Mouse (Mus musculus): ENCODE results near the gene Agmat. TPM values are rescaled to one million over a fixed set of nuclear protein-coding genes. Genes with fewer than 3 reads are reported as not detected.

Gene Agmat
- polyA plus RNA-seq, 1 experiment from 2014 or later = not detected

- DNase-seq (ENCODE audit: low spot score, missing footprints) = peak; percentile 86
- 14% methylated on average over 10 of the region's 10 CpGs for WGBS
- peaks cover 8% of the 10 kb centered on the region for H3K4me1 ChIP-seq (ENCODE audit: control insufficient read depth, insufficient read depth, low read length)
- H3K36me3 ChIP-seq (ENCODE audit: control insufficient read depth, insufficient read depth, low read length) = no peaks in the 10 kb centered on the region; the same call in 1 of the 2 replicates
- H3K27me3 ChIP-seq (ENCODE audit: control insufficient read depth, insufficient read depth, low read length) = no peaks in the 10 kb centered on the region
- peak overlapping the region; percentile 78 for H3K4me3 ChIP-seq (ENCODE audit: low read depth, low read length)
- peak overlapping the region; percentile 1 for H3K27ac ChIP-seq (ENCODE audit: low read depth, low read length)
- H3K9ac ChIP-seq (ENCODE audit: low read length) = peak overlapping the region; percentile 22; the same call in 1 of the 2 replicates
- H3K4me2 ChIP-seq = peak overlapping the region; percentile 51
- no peak for ATAC-seq (ENCODE audit: low FRiP score)
- no peaks in the 10 kb centered on the region for H3K9me3 ChIP-seq (ENCODE audit: control insufficient read depth, low read length)
Measured at GRCm38 (mm10) chr4:141792554-141793281, 46.2 kb downstream of the Agmat start.

DNA sequence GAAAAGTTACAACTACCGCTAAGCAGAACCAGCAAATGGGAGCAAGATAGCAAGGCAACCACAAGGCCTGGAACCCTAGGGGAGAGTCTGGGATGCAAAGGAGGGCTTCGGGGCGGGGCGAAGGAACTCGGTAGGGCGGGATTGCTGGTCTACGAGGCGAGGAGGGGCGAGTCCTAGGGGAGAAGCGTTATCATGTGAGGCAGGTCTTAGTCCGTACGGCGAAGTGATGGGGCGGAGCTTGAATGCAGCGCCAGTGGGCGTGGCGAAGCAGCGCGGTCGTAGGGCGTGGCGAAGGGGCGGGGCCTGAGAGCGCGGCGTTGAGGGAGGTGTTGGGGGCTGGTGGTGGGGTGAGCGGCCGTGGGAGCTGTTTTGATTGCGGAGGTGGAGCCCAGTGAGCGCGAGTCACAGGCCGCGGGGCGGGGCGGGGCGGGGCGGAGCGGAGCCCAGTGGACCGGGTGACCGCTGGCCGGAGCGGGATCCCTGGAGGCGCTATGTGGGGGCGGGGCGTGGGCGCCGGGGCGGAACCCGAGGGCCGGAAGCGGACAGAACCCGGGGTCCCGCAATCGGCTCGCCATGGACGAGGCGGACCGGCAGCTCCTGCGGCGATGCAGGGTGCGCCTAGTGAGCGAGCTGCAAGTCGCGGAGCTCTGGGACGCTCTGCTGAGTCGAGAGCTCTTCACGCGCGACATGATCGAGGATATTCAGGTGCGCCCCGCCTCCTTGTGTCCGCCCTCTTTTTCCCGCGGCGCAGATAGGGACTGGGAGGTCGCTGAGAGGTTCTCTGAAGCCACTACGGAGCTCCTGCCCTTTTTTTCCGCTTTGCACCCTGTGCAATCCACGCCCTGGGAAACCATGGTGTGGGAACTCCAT, 47.0 kb downstream of the Agmat start, which contains the start of gene Casp9:
Gene Casp9, plus strand, starts transcription at position 331 of the 870 bp plus-strand sequence.
- Histone ChIP-seq H3K27me3 (ENCODE audit: control insufficient read depth, insufficient read depth, low read length) (no peaks in the 10 kb centered on the region), H3K9ac (ENCODE audit: low read length) (peak within 1 kb of the TSS; percentile 75), H3K9me3 (ENCODE audit: control insufficient read depth, low read length) (no peaks in the 10 kb centered on the region), H3K27ac (ENCODE audit: low read depth, low read length) (peak within 1 kb of the TSS; percentile 78), H3K36me3 (ENCODE audit: control insufficient read depth, insufficient read depth, low read length) (no peaks in the 10 kb centered on the region), H3K4me2 (peak within 1 kb of the TSS; percentile 51), H3K4me3 (ENCODE audit: low read depth, low read length) (peak within 1 kb of the TSS; percentile 78), H3K4me1 (ENCODE audit: control insufficient read depth, insufficient read depth, low read length) (peaks cover 8% of the 10 kb centered on the region)
- under 1% methylated on average over 69 of the region's 80 CpGs for WGBS
- ATAC-seq (ENCODE audit: low FRiP score) (peak; percentile 81), DNase-seq (ENCODE audit: low spot score, missing footprints) (peak; percentile 100)

GRCm38 (mm10) chr4:141794152-141794535, 47.7 kb downstream of the Agmat start:
- no peak for ATAC-seq (ENCODE audit: low FRiP score)
- peak overlapping the region; percentile 51 for H3K4me2 ChIP-seq
- H3K4me3 ChIP-seq (ENCODE audit: low read depth, low read length) = peak overlapping the region; percentile 78
- no peaks in the 10 kb centered on the region for H3K36me3 ChIP-seq (ENCODE audit: control insufficient read depth, insufficient read depth, low read length)
- H3K9ac ChIP-seq (ENCODE audit: low read length) = peak overlapping the region; percentile 75
- H3K27ac ChIP-seq (ENCODE audit: low read depth, low read length) = peak overlapping the region; percentile 78
- DNase-seq (ENCODE audit: low spot score, missing footprints) = no peak
- H3K27me3 ChIP-seq (ENCODE audit: control insufficient read depth, insufficient read depth, low read length) = no peaks in the 10 kb centered on the region
- 23% methylated on average over 5 of the region's 5 CpGs for WGBS
- H3K9me3 ChIP-seq (ENCODE audit: control insufficient read depth, low read length) = no peaks in the 10 kb centered on the region
- H3K4me1 ChIP-seq (ENCODE audit: control insufficient read depth, insufficient read depth, low read length) = peaks cover 8% of the 10 kb centered on the region

DNA sequence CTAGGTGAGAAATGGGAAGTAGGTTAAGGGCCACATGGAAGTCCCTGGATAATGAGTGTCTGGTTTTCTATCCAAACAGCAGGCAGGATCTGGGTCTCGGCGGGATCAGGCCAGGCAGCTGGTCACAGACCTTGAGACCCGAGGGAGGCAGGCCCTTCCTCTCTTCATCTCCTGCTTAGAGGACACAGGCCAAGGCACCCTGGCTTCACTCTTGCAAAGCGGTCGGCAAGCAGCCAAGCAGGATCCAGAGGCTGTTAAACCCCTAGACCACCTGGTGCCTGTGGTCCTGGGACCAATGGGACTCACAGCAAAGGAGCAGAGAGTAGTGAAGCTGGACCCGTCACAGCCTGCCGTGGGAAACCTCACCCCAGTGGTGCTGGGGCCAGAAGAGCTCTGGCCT, 49.9 kb downstream of the Agmat start:
- Histone ChIP-seq H3K4me1 (ENCODE audit: control insufficient read depth, insufficient read depth, low read length) (peaks cover 3% of the 10 kb centered on the region), H3K4me2 (no peak overlapping the region), H3K27me3 (ENCODE audit: control insufficient read depth, insufficient read depth, low read length) (no peaks in the 10 kb centered on the region), H3K27ac (ENCODE audit: low read depth, low read length) (no peak overlapping the region), H3K9ac (ENCODE audit: low read length) (no peak overlapping the region), H3K9me3 (ENCODE audit: control insufficient read depth, low read length) (no peaks in the 10 kb centered on the region), H3K36me3 (ENCODE audit: control insufficient read depth, insufficient read depth, low read length) (no peaks in the 10 kb centered on the region), H3K4me3 (ENCODE audit: low read depth, low read length) (no peak overlapping the region)
- DNase-seq (ENCODE audit: low spot score, missing footprints) = no peak
- 85% methylated on average over 7 of the region's 7 CpGs for WGBS
- no peak for ATAC-seq (ENCODE audit: low FRiP score)

GRCm38 (mm10) chr4:141796954-141797353, 50.5 kb downstream of the Agmat start:
- Histone ChIP-seq H3K9me3 (ENCODE audit: control insufficient read depth, low read length) (no peaks in the 10 kb centered on the region), H3K27ac (ENCODE audit: low read depth, low read length) (no peak overlapping the region), H3K4me3 (ENCODE audit: low read depth, low read length) (no peak overlapping the region), H3K36me3 (ENCODE audit: control insufficient read depth, insufficient read depth, low read length) (no peaks in the 10 kb centered on the region), H3K4me1 (ENCODE audit: control insufficient read depth, insufficient read depth, low read length) (peaks cover 3% of the 10 kb centered on the region), H3K27me3 (ENCODE audit: control insufficient read depth, insufficient read depth, low read length) (no peaks in the 10 kb centered on the region), H3K9ac (ENCODE audit: low read length) (no peak overlapping the region), H3K4me2 (no peak overlapping the region)
- 91% methylated on average over 4 of the region's 4 CpGs for WGBS
- DNase-seq (ENCODE audit: low spot score, missing footprints) (no peak), ATAC-seq (ENCODE audit: low FRiP score) (no peak)

GRCm38 (mm10) chr4:141797545-141797944, 51.1 kb downstream of the Agmat start:
- 85% methylated on average over 5 of the region's 5 CpGs for WGBS
- Histone ChIP-seq H3K4me1 (ENCODE audit: control insufficient read depth, insufficient read depth, low read length) (peaks cover 3% of the 10 kb centered on the region), H3K27me3 (ENCODE audit: control insufficient read depth, insufficient read depth, low read length) (no peaks in the 10 kb centered on the region), H3K9me3 (ENCODE audit: control insufficient read depth, low read length) (no peaks in the 10 kb centered on the region), H3K4me2 (no peak overlapping the region), H3K27ac (ENCODE audit: low read depth, low read length) (no peak overlapping the region), H3K9ac (ENCODE audit: low read length) (no peak overlapping the region), H3K36me3 (ENCODE audit: control insufficient read depth, insufficient read depth, low read length) (no peaks in the 10 kb centered on the region), H3K4me3 (ENCODE audit: low read depth, low read length) (no peak overlapping the region)
- DNase-seq (ENCODE audit: low spot score, missing footprints) (no peak), ATAC-seq (ENCODE audit: low FRiP score) (no peak)

GRCm38 (mm10) chr4:141804105-141804504, 57.6 kb downstream of the Agmat start:
- 84% methylated on average over 4 of the region's 4 CpGs for WGBS
- Histone ChIP-seq H3K27me3 (ENCODE audit: control insufficient read depth, insufficient read depth, low read length) (no peaks in the 10 kb centered on the region), H3K4me1 (ENCODE audit: control insufficient read depth, insufficient read depth, low read length) (no peaks in the 10 kb centered on the region), H3K9ac (ENCODE audit: low read length) (no peak overlapping the region), H3K27ac (ENCODE audit: low read depth, low read length) (no peak overlapping the region), H3K4me2 (no peak overlapping the region), H3K36me3 (ENCODE audit: control insufficient read depth, insufficient read depth, low read length) (peaks cover 15% of the 10 kb centered on the region; the same call in 1 of the 2 replicates), H3K9me3 (ENCODE audit: control insufficient read depth, low read length) (no peaks in the 10 kb centered on the region), H3K4me3 (ENCODE audit: low read depth, low read length) (no peak overlapping the region)
- ATAC-seq (ENCODE audit: low FRiP score) (no peak), DNase-seq (ENCODE audit: low spot score, missing footprints) (no peak)

- Histone ChIP-seq H3K36me3 (ENCODE audit: control insufficient read depth, insufficient read depth, low read length) (peaks cover 18% of the 10 kb centered on the region; the same call in 1 of the 2 replicates), H3K4me3 (ENCODE audit: low read depth, low read length) (no peak overlapping the region), H3K4me1 (ENCODE audit: control insufficient read depth, insufficient read depth, low read length) (no peaks in the 10 kb centered on the region), H3K9ac (ENCODE audit: low read length) (no peak overlapping the region), H3K4me2 (no peak overlapping the region), H3K27ac (ENCODE audit: low read depth, low read length) (no peak overlapping the region), H3K9me3 (ENCODE audit: control insufficient read depth, low read length) (no peaks in the 10 kb centered on the region), H3K27me3 (ENCODE audit: control insufficient read depth, insufficient read depth, low read length) (no peaks in the 10 kb centered on the region)
- 96% methylated on average over 8 of the region's 8 CpGs for WGBS
- no peak for DNase-seq (ENCODE audit: low spot score, missing footprints)
- no peak for ATAC-seq (ENCODE audit: low FRiP score)
Measured at GRCm38 (mm10) chr4:141805886-141806285, 59.4 kb downstream of the Agmat start.
